Mouse (Mus musculus) adrenal gland, postnatal 14 days (tissue): ENCODE results near the gene Pole3. TPM values are rescaled to one million over a fixed set of nuclear protein-coding genes. Genes with fewer than 3 reads are reported as not detected.
"Not testable (repeated sequence)": the region's sequence is repeated elsewhere in the genome, so short reads cannot be mapped to it uniquely, and the experiment has no call there.

Source experiments
- DNase-seq: peaks from one replicate; pipeline ENCODE4 v3.0.0; 2021; ENCODE audit warnings: mixed read lengths
- total RNA-seq: library from RNA; stranded (reverse); gene quantifications from 2 replicates; pipeline ENCODE4 v1.2.3, GENCODE M21; 2021

Gene Pole3
- total RNA-seq, 1 experiment from 2014 or later = 43.9 TPM

- no peak for DNase-seq
These were observed 37.7 kb downstream of the Pole3 start for GRCm38 (mm10) chr4:62487172-62487571.

GRCm38 (mm10) chr4:62486162-62486696 is 38.6 kb downstream of the Pole3 start:
- DNase-seq = no peak

- peak; percentile 45 for DNase-seq
These were observed 39.3 kb downstream of the Pole3 start for GRCm38 (mm10) chr4:62485450-62486161.

- no peak for DNase-seq
These were observed 39.9 kb downstream of the Pole3 start for GRCm38 (mm10) chr4:62484928-62485327.

- peak; percentile 45 for DNase-seq
These were observed 43.9 kb downstream of the Pole3 start for GRCm38 (mm10) chr4:62480709-62481605.

GRCm38 (mm10) chr4:62479937-62480708 is 44.7 kb downstream of the Pole3 start, which contains the start of gene Bspry:
Gene Bspry, plus strand, starts transcription at chr4:62480053.
- peak; percentile 55 for DNase-seq

GRCm38 (mm10) chr4:62479593-62479936 is 45.3 kb downstream of the Pole3 start:
- not testable (repeated sequence) for DNase-seq

GRCm38 (mm10) chr4:62477542-62478244 is 47.2 kb downstream of the Pole3 start:
- no peak for DNase-seq

GRCm38 (mm10) chr4:62475793-62476192 is 49.1 kb downstream of the Pole3 start:
- DNase-seq = no peak

GRCm38 (mm10) chr4:62475131-62475530 is 49.7 kb downstream of the Pole3 start:
- DNase-seq = no peak

Other genes with a start within 250 kb of the Pole3 start
- gene Fkbp15, start 164.5 kb downstream of the Pole3 start, total RNA-seq = 33.5 and 35.6 TPM in 2 replicates
- gene Slc31a1, start 164.3 kb downstream of the Pole3 start, total RNA-seq = 57.8 and 58.8 TPM in 2 replicates
- 67.1 and 70.0 TPM in 2 replicates for gene Cdc26, start 116.4 kb downstream of the Pole3 start, total RNA-seq
- gene Prpf4, start 116.3 kb downstream of the Pole3 start, total RNA-seq = 21.4 and 26.3 TPM in 2 replicates
- gene Rnf183, start 89.8 kb downstream of the Pole3 start, total RNA-seq = not detected in 2 replicates
- 1.7 and 2.0 TPM in 2 replicates for gene Wdr31, start 54.2 kb downstream of the Pole3 start, total RNA-seq
- 1.1 and 1.3 TPM in 2 replicates for gene Bspry, start 45.0 kb downstream of the Pole3 start, total RNA-seq
- 16.2 and 22.7 TPM in 2 replicates for gene Hdhd3, start 21.6 kb downstream of the Pole3 start, total RNA-seq
- 90.0 and 110 TPM in 2 replicates for gene Alad, start 5.2 kb downstream of the Pole3 start, total RNA-seq
- gene 4933430I17Rik, start 301 bp upstream of the Pole3 start, total RNA-seq = 0.19 and 0.26 TPM in 2 replicates
- 46.7 and 69.3 TPM in 2 replicates for gene Rgs3, start 34.8 kb upstream of the Pole3 start, total RNA-seq